Mouse (Mus musculus) neural tube, embryonic 13.5 days (tissue): ENCODE measurements around the gene Stom. TPM values are rescaled to one million over a fixed set of nuclear protein-coding genes. Genes with fewer than 3 reads are reported as not detected.

ENCODE experiments used
- ATAC-seq: fragments of 200-750 bp; cut with Nextera tagmentation; 2 replicates; pipeline ENCODE4 v1.8.0; 2017; ENCODE audit warnings: low read depth, mild to moderate bottlenecking, moderate TSS enrichment, moderate library complexity
- H3K27ac ChIP-seq: fragments of 300-500 bp; sonication (generic); replicated peaks from 2 replicates; pipeline ENCODE4 v1.5.1; 2015; ENCODE audit warnings: moderate library complexity, mild to moderate bottlenecking, inconsistent platforms
- H3K27me3 ChIP-seq: fragments of 300-500 bp; sonication (generic); 2 replicates; pipeline ENCODE4 v1.6.1; 2015; ENCODE audit warnings: mild to moderate bottlenecking, inconsistent platforms
- H3K36me3 ChIP-seq: fragments of 300-500 bp; sonication (generic); 2 replicates; pipeline ENCODE4 v1.6.1; 2015; ENCODE audit warnings: mild to moderate bottlenecking, inconsistent platforms
- H3K4me1 ChIP-seq: fragments of 300-500 bp; sonication (generic); replicated peaks from 2 replicates; pipeline ENCODE4 v1.6.1; 2015; ENCODE audit warnings: inconsistent platforms
- H3K4me2 ChIP-seq: fragments of 300-500 bp; sonication (generic); 2 replicates; pipeline ENCODE4 v1.6.1; 2015; ENCODE audit warnings: inconsistent platforms, mild to moderate bottlenecking, moderate library complexity
- H3K4me3 ChIP-seq: fragments of 300-500 bp; sonication (generic); 2 replicates; pipeline ENCODE4 v1.5.1; 2015; ENCODE audit warnings: mild to moderate bottlenecking, inconsistent platforms
- H3K9ac ChIP-seq: fragments of 300-500 bp; sonication (generic); 2 replicates; pipeline ENCODE4 v1.6.1; 2015; ENCODE audit warnings: moderate library complexity, mild to moderate bottlenecking, inconsistent platforms
- H3K9me3 ChIP-seq: fragments of 300-500 bp; sonication (generic); 2 replicates; pipeline ENCODE4 v1.6.1; 2016; ENCODE audit warnings: inconsistent platforms
- WGBS: fragments of 180-500 bp; shearing (Covaris S2); methylation state at CpG from one replicate; pipeline ENCODE4 v1.1.7; 2015; 5-methylcytosine and 5-hydroxymethylcytosine counted together
- polyA plus RNA-seq: library from polyadenylated mRNA; unstranded; fragments of >200 nt; fragmentation: Nextera tagmentation; extraction: Ambion mirVana; gene quantifications from 2 replicates; pipeline ENCODE4 v1.2.1, GENCODE M21; 2015

Gene Stom
- polyA plus RNA-seq, 1 experiment from 2014 or later: 13.3 TPM

DNA sequence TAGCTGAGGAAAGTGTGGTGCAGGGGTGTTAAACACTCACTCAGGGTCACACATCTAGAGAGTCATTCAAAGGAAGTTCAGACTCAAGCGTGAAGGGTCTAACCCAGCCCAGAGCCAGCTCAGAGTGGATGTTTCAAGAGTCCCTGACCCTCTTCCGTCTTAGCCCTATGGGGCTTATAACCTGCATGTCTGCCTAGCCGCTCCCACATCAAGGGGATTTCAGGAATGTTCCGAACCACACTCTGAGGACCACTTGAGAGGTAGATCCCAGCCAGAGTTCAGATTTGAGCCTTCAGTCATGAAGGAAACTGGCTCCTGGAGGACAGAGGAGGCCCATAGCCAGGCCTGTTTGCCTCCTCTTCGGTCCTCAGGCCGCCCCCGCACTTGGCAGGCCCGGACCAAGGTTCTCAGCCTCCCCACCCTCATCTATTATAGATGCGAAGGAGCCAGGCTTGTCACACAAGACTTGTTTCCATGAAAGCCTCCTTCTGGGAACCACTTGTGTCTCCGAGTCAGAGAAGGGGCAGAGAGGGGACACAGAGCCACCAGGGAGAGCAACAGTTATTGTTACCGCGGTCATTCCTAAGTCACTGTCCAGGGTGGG, 49.7 kb downstream of the Stom start:
- no peak overlapping the region for H3K9ac ChIP-seq
- WGBS: 81% methylated on average over 12 of the region's 12 CpGs
- H3K27ac ChIP-seq: no peak overlapping the region
- peaks cover 6% of the 10 kb centered on the region for H3K4me1 ChIP-seq
- no peak overlapping the region for H3K4me3 ChIP-seq
- H3K9me3 ChIP-seq: no peaks in the 10 kb centered on the region
- peaks cover 24% of the 10 kb centered on the region for H3K27me3 ChIP-seq
- no peak overlapping the region for H3K4me2 ChIP-seq
- ATAC-seq: no peak
- H3K36me3 ChIP-seq: no peaks in the 10 kb centered on the region

DNA sequence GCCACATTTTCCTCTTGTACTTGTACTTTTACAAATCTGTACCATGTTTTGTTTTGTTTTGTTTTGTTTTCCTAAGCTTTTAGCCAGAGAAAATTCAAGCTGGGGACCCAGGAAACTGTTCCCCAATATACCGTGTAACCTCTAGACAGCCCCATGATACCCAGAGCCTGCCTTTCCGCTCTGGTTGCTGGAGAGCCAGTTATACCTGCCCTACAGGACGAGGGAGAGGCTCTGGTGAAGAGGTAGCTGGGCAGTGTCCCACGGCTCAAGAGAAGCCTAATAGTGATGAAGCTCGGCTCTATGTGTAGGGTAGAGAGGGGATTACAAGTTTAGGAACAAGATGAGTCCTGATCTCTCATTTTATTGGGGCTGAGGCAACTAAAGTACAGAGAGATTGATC, 51.6 kb downstream of the Stom start:
- Histone ChIP-seq H3K36me3 (no peaks in the 10 kb centered on the region), H3K27ac (no peak overlapping the region), H3K9me3 (no peaks in the 10 kb centered on the region), H3K4me2 (no peak overlapping the region), H3K4me1 (peaks cover 7% of the 10 kb centered on the region), H3K27me3 (peaks cover 43% of the 10 kb centered on the region), H3K9ac (no peak overlapping the region), H3K4me3 (no peak overlapping the region)
- no peak for ATAC-seq
- WGBS: 85% methylated on average over 5 of the region's 5 CpGs

DNA sequence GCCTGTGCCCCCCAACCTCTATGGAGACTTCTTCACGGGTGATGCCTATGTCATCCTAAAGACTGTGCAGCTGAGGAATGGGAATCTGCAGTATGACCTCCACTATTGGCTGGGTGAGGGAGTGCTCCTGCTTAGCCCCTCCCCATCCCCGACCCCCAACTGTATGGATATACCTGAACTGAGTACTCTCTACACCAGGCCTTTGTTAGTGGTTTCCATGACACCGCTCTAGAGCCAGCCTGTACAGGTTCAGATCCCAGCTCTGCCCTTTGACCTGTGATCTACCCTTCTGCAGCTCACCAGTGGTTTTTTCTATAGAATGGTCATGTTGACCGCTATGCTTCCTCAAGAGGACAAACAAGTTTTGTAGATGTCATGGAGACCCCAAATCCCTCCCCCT, 52.8 kb downstream of the Stom start:
- Histone ChIP-seq H3K4me1 (peaks cover 7% of the 10 kb centered on the region), H3K9me3 (no peaks in the 10 kb centered on the region), H3K4me3 (no peak overlapping the region), H3K27me3 (peaks cover 45% of the 10 kb centered on the region), H3K27ac (no peak overlapping the region), H3K4me2 (no peak overlapping the region), H3K9ac (no peak overlapping the region), H3K36me3 (no peaks in the 10 kb centered on the region)
- no peak for ATAC-seq
- 91% methylated on average over 4 of the region's 4 CpGs for WGBS

DNA sequence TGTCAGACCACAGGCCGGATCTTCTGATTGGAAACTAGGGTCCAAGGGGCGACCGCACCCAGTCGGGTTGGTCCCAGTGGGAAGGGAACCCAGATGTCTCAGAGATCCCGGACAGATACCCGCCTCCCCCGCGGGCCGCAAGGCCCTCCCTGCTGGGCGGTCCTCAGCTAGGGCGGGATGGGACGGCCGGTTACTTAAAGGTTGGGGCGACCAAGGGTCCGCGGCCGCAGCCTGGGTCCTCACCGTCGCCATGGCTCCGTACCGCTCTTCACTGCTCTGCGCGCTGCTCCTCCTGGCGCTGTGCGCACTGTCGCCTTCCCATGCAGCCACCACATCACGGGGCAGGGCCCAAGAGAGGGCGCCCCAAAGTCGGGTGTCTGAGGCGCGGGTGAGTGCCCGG, 54.6 kb downstream of the Stom start:
- Histone ChIP-seq H3K36me3 (no peaks in the 10 kb centered on the region), H3K27ac (no peak overlapping the region), H3K27me3 (peaks cover 45% of the 10 kb centered on the region), H3K4me2 (peak overlapping the region; percentile 52), H3K4me3 (peak overlapping the region; percentile 28), H3K9ac (peak overlapping the region; percentile 45), H3K9me3 (no peaks in the 10 kb centered on the region), H3K4me1 (peaks cover 7% of the 10 kb centered on the region)
- ATAC-seq: no peak
- WGBS: 3% methylated on average over 32 of the region's 32 CpGs

DNA sequence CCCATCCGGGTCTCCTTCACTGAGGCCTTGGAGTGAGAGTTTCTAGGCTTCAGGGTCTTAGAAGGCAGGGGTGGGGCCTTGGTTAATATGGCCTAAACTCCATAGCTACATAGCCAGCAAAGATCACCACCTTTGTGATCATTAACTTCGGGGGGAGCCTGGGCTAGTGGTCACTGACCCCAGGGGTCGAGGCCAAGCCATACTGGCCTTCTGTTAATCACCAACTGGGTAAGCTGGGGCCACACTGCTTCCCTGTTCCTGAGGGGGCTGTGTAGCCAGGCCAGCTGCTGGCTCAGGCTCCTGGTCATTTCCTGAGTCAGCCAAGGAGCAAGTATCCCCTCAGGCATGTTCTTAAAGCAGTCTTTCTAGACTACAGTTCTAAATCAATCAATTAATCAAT, 56.8 kb downstream of the Stom start:
- no peak overlapping the region for H3K4me2 ChIP-seq
- no peak overlapping the region for H3K9ac ChIP-seq
- H3K27me3 ChIP-seq: peaks cover 45% of the 10 kb centered on the region
- no peak overlapping the region for H3K4me3 ChIP-seq
- no peak overlapping the region for H3K27ac ChIP-seq
- H3K4me1 ChIP-seq: peaks cover 7% of the 10 kb centered on the region
- no peaks in the 10 kb centered on the region for H3K9me3 ChIP-seq
- H3K36me3 ChIP-seq: no peaks in the 10 kb centered on the region
- ATAC-seq: no peak
- 53% methylated on average over 3 of the region's 3 CpGs for WGBS

DNA sequence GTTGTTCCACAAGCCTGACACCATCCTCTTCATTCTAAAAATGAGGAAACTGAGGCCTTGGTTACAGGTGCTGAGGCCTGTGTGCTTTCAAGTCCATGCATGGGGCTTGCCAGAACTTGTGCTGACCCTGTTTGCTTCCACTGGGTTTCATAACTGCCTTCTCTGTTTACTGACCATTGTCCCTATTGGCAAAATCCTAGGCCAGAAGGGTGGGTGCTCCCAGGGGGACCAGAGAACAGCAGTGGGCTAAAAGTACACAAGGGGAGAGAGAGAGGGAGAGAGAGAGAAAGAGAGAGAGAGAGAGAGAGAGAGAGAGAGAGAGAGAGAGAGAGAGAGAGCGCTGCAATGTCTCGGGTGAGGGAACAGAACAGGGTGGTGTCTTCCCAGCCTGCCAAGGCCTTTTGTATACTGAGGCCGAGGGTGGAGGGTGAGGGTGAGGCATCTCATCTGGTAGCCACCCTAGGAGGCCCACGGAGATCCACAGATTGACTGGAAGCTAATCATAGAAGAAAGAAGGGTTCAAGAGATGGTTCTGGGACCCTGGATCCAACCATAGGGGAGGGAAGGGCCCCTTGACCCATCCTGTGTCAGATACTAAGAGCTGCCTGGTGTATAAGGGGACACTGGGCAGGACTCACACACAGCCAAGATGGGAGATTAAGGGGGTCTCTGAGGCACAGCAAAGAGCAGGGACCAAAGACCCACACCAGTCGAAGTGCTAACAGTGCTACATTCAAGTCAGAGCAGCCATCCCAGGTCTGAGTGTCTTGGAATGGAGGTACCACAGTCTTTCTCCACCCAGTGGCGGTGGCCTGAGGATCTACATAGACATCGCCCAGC, 58.2 kb downstream of the Stom start:
- H3K4me3 ChIP-seq: no peak overlapping the region
- peaks cover 35% of the 10 kb centered on the region for H3K27me3 ChIP-seq
- H3K27ac ChIP-seq: no peak overlapping the region
- 87% methylated on average over 7 of the region's 7 CpGs for WGBS
- no peaks in the 10 kb centered on the region for H3K9me3 ChIP-seq
- H3K4me2 ChIP-seq: no peak overlapping the region
- H3K4me1 ChIP-seq: peaks cover 11% of the 10 kb centered on the region
- H3K36me3 ChIP-seq: no peaks in the 10 kb centered on the region
- no peak for ATAC-seq
- no peak overlapping the region for H3K9ac ChIP-seq

DNA sequence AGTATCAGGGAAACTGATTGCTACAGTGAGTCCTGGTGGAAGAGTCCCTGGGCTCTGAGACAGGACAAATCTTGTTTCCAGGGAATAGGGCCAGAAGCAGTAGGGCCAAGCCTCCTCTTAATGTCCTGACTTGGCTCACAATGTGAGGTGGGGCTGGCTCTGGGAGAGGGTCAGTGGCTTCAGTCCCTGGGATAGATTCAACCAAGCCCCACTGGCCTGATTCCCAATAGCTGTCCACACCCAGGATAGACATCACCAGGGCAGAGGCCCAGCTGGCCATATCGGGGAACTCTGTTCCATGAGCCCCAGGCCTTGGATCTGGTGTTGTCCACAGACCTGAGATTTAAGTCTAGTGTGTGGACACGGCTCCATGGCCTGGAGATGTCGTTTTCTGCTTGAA, 59.1 kb downstream of the Stom start:
- no peak overlapping the region for H3K4me3 ChIP-seq
- H3K27me3 ChIP-seq: peaks cover 26% of the 10 kb centered on the region
- H3K36me3 ChIP-seq: no peaks in the 10 kb centered on the region
- H3K9me3 ChIP-seq: no peaks in the 10 kb centered on the region
- H3K4me2 ChIP-seq: no peak overlapping the region
- peaks cover 19% of the 10 kb centered on the region for H3K4me1 ChIP-seq
- H3K9ac ChIP-seq: no peak overlapping the region
- ATAC-seq: no peak
- WGBS: 81% methylated on average over 3 of the region's 3 CpGs
- H3K27ac ChIP-seq: no peak overlapping the region

DNA sequence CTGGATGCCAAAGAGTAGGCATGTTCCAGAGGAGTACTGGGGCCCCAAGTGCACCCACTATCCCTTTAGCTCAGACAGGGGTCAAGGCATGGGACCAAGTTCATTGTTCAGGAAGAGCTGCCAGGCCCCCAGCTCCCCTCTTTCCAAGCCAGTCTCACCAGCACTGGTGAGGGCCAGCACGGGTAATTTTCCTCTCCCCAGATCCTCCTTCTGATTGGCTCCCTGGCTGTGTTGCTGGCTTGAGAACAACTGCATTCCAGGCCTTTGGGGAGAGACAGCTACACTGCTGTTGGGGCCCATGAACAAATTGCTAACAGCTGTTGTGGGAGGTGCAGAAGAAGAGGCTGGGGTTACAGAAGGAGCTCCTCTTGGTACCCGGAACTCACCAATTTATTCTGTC, 63.2 kb downstream of the Stom start:
- peak overlapping the region; percentile 23; the same call in 1 of the 2 replicates for H3K27ac ChIP-seq
- no peaks in the 10 kb centered on the region for H3K9me3 ChIP-seq
- H3K36me3 ChIP-seq: no peaks in the 10 kb centered on the region
- H3K27me3 ChIP-seq: no peaks in the 10 kb centered on the region
- no peak for ATAC-seq
- H3K4me2 ChIP-seq: no peak overlapping the region
- WGBS: 39% methylated on average over 2 of the region's 2 CpGs
- no peak overlapping the region for H3K4me3 ChIP-seq
- no peak overlapping the region for H3K9ac ChIP-seq
- H3K4me1 ChIP-seq: peaks cover 24% of the 10 kb centered on the region

DNA sequence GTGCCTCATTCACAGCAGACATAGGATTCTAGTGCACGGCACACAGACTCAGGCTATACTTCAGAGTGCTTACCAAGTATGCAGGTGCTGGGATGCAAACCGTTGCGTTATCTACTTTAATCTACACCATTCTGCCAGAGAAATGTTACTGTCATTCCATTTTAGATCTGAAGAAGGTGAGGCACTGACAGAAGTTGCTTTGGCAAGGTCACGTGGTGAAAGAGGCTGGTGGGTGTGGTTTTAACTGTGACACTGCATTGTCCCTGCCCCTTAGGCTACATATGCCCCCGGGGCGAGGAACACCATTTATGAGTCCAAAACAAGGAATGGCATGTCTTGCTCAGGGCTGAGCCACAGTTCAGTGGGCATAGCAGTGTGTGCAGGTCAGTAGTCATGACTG, 63.9 kb downstream of the Stom start:
- Histone ChIP-seq H3K9ac (no peak overlapping the region), H3K4me2 (no peak overlapping the region), H3K36me3 (no peaks in the 10 kb centered on the region), H3K27me3 (no peaks in the 10 kb centered on the region), H3K4me3 (no peak overlapping the region), H3K9me3 (no peaks in the 10 kb centered on the region), H3K27ac (no peak overlapping the region; the same call in 1 of the 2 replicates), H3K4me1 (peaks cover 24% of the 10 kb centered on the region)
- WGBS: 84% methylated on average over 6 of the region's 6 CpGs
- no peak for ATAC-seq

DNA sequence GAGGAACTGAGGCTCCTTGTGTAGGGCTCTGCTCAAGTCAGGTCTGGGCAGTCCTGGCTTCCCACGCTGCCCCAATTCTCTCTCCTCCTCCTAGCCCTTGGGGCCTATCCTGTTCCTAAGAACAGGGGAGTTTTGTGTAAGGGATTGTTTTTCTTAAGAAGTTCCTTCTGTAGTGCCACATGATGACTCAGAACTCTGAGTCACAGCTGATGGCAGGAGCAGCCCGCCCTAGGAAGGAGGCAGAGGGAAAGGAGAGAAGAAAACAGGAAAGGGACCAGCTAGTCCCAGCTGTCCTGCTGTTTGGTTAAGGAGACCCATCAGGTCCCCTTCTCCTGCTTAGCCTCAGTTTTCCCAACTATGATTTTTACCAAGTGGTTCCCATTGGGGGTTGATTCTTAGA, 65.0 kb downstream of the Stom start:
- H3K27ac ChIP-seq: no peak overlapping the region
- no peak for ATAC-seq
- 81% methylated on average over 2 of the region's 2 CpGs for WGBS

DNA sequence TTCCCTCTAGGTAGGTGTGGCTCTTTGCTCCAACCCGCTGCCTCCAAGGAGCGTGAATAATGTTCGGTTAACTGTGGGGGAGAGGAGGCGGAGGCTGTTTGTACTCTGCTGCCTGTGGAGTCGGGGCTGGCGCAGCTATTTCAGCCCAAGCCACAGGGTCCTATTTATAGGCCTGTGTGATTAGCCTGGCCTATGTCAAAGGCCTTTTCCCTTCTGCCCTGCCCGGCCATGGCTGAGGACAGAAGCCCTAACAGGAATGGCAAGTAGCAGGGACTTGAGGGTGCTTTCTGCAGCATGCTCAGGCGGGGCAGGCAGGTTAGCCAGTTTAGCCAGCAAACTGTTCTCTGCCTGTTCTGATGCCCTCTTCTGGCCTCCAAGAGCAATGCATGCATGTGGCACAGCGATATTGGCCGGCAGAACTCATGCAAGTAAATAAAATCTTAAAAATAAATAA, 66.2 kb downstream of the Stom start:
- Histone ChIP-seq H3K4me1 (peaks cover 24% of the 10 kb centered on the region), H3K9ac (no peak overlapping the region), H3K4me2 (peak overlapping the region; percentile 38), H3K27ac (no peak overlapping the region), H3K27me3 (no peaks in the 10 kb centered on the region), H3K9me3 (no peaks in the 10 kb centered on the region), H3K4me3 (no peak overlapping the region), H3K36me3 (no peaks in the 10 kb centered on the region)
- peak; percentile 29; the same call in 1 of the 2 replicates for ATAC-seq
- whole genome bisulfite sequencing: 11% methylated on average over 10 of the region's 10 CpGs

More for the DNA sequence above, 65.0 kb downstream of the Stom start:
- Histone ChIP-seq H3K4me3 (no peak overlapping the region), H3K27me3 (no peaks in the 10 kb centered on the region), H3K9ac (no peak overlapping the region), H3K36me3 (no peaks in the 10 kb centered on the region), H3K9me3 (no peaks in the 10 kb centered on the region), H3K4me2 (no peak overlapping the region), H3K4me1 (peaks cover 24% of the 10 kb centered on the region)

DNA sequence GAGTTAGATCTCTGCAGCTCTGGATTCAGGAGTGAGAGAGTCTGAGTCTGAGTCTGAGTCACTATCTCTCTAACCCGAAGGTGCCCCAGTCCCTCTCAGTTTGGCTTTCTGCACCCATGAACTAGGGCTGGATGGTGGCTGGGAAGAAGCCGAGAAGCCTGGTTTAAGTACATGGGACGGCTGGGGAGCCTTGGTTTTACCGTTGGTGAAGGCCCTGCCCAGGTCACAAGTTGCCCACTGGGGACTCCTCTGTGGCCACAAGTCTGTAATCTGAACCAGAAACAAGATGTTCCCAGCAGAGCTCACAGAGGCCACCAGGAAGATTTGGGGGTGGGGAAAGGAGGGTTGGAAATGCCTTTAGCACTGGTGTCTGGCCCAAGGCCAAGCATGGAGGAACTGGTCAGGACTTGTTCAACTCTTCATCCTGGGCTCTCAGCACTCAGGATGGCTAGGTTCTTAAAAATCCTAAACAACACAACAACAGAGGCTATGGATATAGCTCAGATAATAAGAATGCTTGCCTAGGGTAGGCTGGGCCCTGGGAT, 67.0 kb downstream of the Stom start:
- H3K27ac ChIP-seq: no peak overlapping the region
- no peak for ATAC-seq
- 80% methylated on average over 4 of the region's 4 CpGs for WGBS
- no peak overlapping the region for H3K9ac ChIP-seq
- H3K4me2 ChIP-seq: no peak overlapping the region
- no peaks in the 10 kb centered on the region for H3K9me3 ChIP-seq
- H3K4me1 ChIP-seq: peaks cover 24% of the 10 kb centered on the region
- H3K4me3 ChIP-seq: no peak overlapping the region
- H3K27me3 ChIP-seq: no peaks in the 10 kb centered on the region
- H3K36me3 ChIP-seq: no peaks in the 10 kb centered on the region
